Mouse (Mus musculus): ENCODE data around the gene Polr2e. TPM values are rescaled to one million over a fixed set of nuclear protein-coding genes. Genes with fewer than 3 reads are reported as not detected.

Polr2e gene
- total and polyA plus RNA-seq, 3 experiments, result 105 to 194 (median 127) TPM

GRCm38 (mm10) chr10:80057683-80058326, 18.2 kb upstream of the Polr2e start:
- Histone ChIP-seq H3K79me2 (replicated peaks; ENCODE audit: control insufficient read depth, extremely low read depth, insufficient read depth, poor library complexity, severe bottlenecking) (peaks cover 15% of the 10 kb centered on the region), H3K36me3 (replicated peaks in 1 of 2; ENCODE audit: control insufficient read depth in 1 of 2, insufficient read depth in 1 of 2, low read length in 1 of 2) (peaks cover 70 to 80% of the 10 kb centered on the region in 2 experiments), H3K9me3 (replicated peaks; ENCODE audit: low read length) (no peaks in the 10 kb centered on the region), H3K27me3 (replicated peaks) (no peaks in the 10 kb centered on the region), H3K9ac (ENCODE audit: insufficient read depth, low read depth) (no peak overlapping the region), H3K4me3 (replicated peaks in 1 of 3; ENCODE audit: low read depth in 2 of 3, low read length in 2 of 3, poor library complexity in 1 of 3) (no peak overlapping the region), H3K4me2 (ENCODE audit: insufficient read depth, low read depth, poor library complexity, severe bottlenecking) (no peak overlapping the region), H3K4me1 (ENCODE audit: control insufficient read depth in 1 of 2, insufficient read depth in 2 of 2) (peaks cover 2 to 17% of the 10 kb centered on the region in 2 experiments; a peak in 2 of 4 replicates), H3K27ac (ENCODE audit: insufficient read depth, low read depth) (no peak overlapping the region)
- DNase-seq (ENCODE audit: extremely low read depth), result no peak
- TF ChIP-seq ZMIZ1 (IDR thresholded peaks at IDR 0.05; ENCODE audit: low read depth, low read length), result no peak
- no peak for TF ChIP-seq CHD2 (IDR thresholded peaks at IDR 0.05; ENCODE audit: low read length)
- TF ChIP-seq SMC3 (IDR thresholded peaks at IDR 0.05; ENCODE audit: low read depth, low read length), result no peak
- TF ChIP-seq MAFK (IDR thresholded peaks at IDR 0.05; ENCODE audit: insufficient replicate concordance, low read length), result no peak
- in situ Hi-C loops (cut with MboI; ENCODE audit: low pct_ligation_motif_present, low pct_unique_long_range_greater_than_20kb, low sequenced_read_pairs) (no loop called here), dilution Hi-C loops (cut with MboI; ENCODE audit: extremely low pct_ligation_motif_present, extremely low pct_unique_long_range_greater_than_20kb, low sequenced_read_pairs) (no loop called here)

GRCm38 (mm10) chr10:80056976-80057682, 17.5 kb upstream of the Polr2e start:
- in situ Hi-C loops (cut with MboI; ENCODE audit: low pct_ligation_motif_present, low pct_unique_long_range_greater_than_20kb, low sequenced_read_pairs), result no loop called here

GRCm38 (mm10) chr10:80056506-80056905, 16.9 kb upstream of the Polr2e start:
- dilution Hi-C loops (cut with MboI; ENCODE audit: extremely low pct_ligation_motif_present, extremely low pct_unique_long_range_greater_than_20kb, low sequenced_read_pairs) (no loop called here), in situ Hi-C loops (cut with MboI; ENCODE audit: low pct_ligation_motif_present, low pct_unique_long_range_greater_than_20kb, low sequenced_read_pairs) (no loop called here)
- no peak for DNase-seq (ENCODE audit: extremely low read depth)
- no peak overlapping the region for H3K9ac ChIP-seq (ENCODE audit: insufficient read depth, low read depth)
- no peak overlapping the region for H3K27ac ChIP-seq (ENCODE audit: insufficient read depth, low read depth)
- H3K36me3 ChIP-seq (replicated peaks in 1 of 2; ENCODE audit: control insufficient read depth in 1 of 2, insufficient read depth in 1 of 2, low read length in 1 of 2), result peaks cover 59 to 67% of the 10 kb centered on the region in 2 experiments
- peaks cover 9 to 30% of the 10 kb centered on the region in 2 experiments for H3K4me1 ChIP-seq (ENCODE audit: control insufficient read depth in 1 of 2, insufficient read depth in 2 of 2)
- no peaks in the 10 kb centered on the region for H3K27me3 ChIP-seq (replicated peaks)
- H3K79me2 ChIP-seq (replicated peaks; ENCODE audit: control insufficient read depth, extremely low read depth, insufficient read depth, poor library complexity, severe bottlenecking), result peaks cover 15% of the 10 kb centered on the region
- no peaks in the 10 kb centered on the region for H3K9me3 ChIP-seq (replicated peaks; ENCODE audit: low read length)
- H3K4me3 ChIP-seq (replicated peaks in 1 of 3; ENCODE audit: low read depth in 2 of 3, low read length in 2 of 3, poor library complexity in 1 of 3), result no peak overlapping the region
- no peak overlapping the region for H3K4me2 ChIP-seq (ENCODE audit: insufficient read depth, low read depth, poor library complexity, severe bottlenecking)
- TF ChIP-seq CHD1 (IDR thresholded peaks at IDR 0.05; ENCODE audit: low read depth, low read length) (no peak), ZMIZ1 (IDR thresholded peaks at IDR 0.05; ENCODE audit: low read depth, low read length) (0 out of 2 replicates have a peak, but pooled peaks have one; percentile 5), SIN3A (IDR thresholded peaks at IDR 0.05; ENCODE audit: low read length) (no peak), RCOR1 (conservative IDR thresholded peaks at IDR 0.05; ENCODE audit: low read depth, low read length) (no peak), IRF4 (IDR thresholded peaks at IDR 0.05; ENCODE audit: low read depth, low read length) (no peak)

More at GRCm38 (mm10) chr10:80056976-80057682, 17.5 kb upstream of the Polr2e start:
- TF ChIP-seq USF1 (IDR thresholded peaks at IDR 0.05; ENCODE audit: low read depth, low read length) (no peak), USF2 (conservative IDR thresholded peaks at IDR 0.05; ENCODE audit: low read depth, low read length) (no peak), POLR2A (IDR thresholded peaks at IDR 0.05; ENCODE audit: low read depth, low read length) (no peak; the same call in 1 of the 2 replicates), CHD2 (IDR thresholded peaks at IDR 0.05; ENCODE audit: low read length) (no peak), NELFE (IDR thresholded peaks at IDR 0.05; ENCODE audit: low read depth, low read length) (no peak)
- no peaks in the 10 kb centered on the region for H3K27me3 ChIP-seq (replicated peaks)
- H3K9ac ChIP-seq (ENCODE audit: insufficient read depth, low read depth), result no peak overlapping the region
- DNase-seq (ENCODE audit: extremely low read depth), result no peak
- peaks cover 64 to 74% of the 10 kb centered on the region in 2 experiments for H3K36me3 ChIP-seq (replicated peaks in 1 of 2; ENCODE audit: control insufficient read depth in 1 of 2, insufficient read depth in 1 of 2, low read length in 1 of 2)
- H3K4me2 ChIP-seq (ENCODE audit: insufficient read depth, low read depth, poor library complexity, severe bottlenecking), result no peak overlapping the region
- peaks cover 7 to 24% of the 10 kb centered on the region in 2 experiments for H3K4me1 ChIP-seq (ENCODE audit: control insufficient read depth in 1 of 2, insufficient read depth in 2 of 2)
- no peak overlapping the region for H3K4me3 ChIP-seq (replicated peaks in 1 of 3; ENCODE audit: low read depth in 2 of 3, low read length in 2 of 3, poor library complexity in 1 of 3)
- no peak overlapping the region for H3K27ac ChIP-seq (ENCODE audit: insufficient read depth, low read depth)
- dilution Hi-C loops (cut with MboI; ENCODE audit: extremely low pct_ligation_motif_present, extremely low pct_unique_long_range_greater_than_20kb, low sequenced_read_pairs), result no loop called here
- peaks cover 15% of the 10 kb centered on the region for H3K79me2 ChIP-seq (replicated peaks; ENCODE audit: control insufficient read depth, extremely low read depth, insufficient read depth, poor library complexity, severe bottlenecking)
- no peaks in the 10 kb centered on the region for H3K9me3 ChIP-seq (replicated peaks; ENCODE audit: low read length)
